Mouse (Mus musculus): ENCODE results near the gene Ros1. TPM values are rescaled to one million over a fixed set of nuclear protein-coding genes. Genes with fewer than 3 reads are reported as not detected.

Ros1 gene
- polyA plus RNA-seq, 1 experiment from 2014 or later: not detected

Small RNA genes lying within 50 kb of the gene (microRNA-seq; reads per million reads assigned to microRNA genes)
- not detected for gene Gm24084

Other genes starting within 250 kb of the Ros1 start
- gene Vgll2, start 172.7 kb downstream of the Ros1 start, polyA plus RNA-seq (2016; fragmentation: Nextera tagmentation; extraction: Ambion mirVana): 0.54 TPM in 1 of 2 replicates, not detected in the other
- 20.7 and 23.1 TPM in 2 replicates for gene Dcbld1, start 38.4 kb upstream of the Ros1 start, polyA plus RNA-seq (2016; fragmentation: Nextera tagmentation; extraction: Ambion mirVana)
- not detected in 2 replicates for gene Gm26741, start 163.5 kb upstream of the Ros1 start, polyA plus RNA-seq (2016; fragmentation: Nextera tagmentation; extraction: Ambion mirVana)
- 16.1 and 18.4 TPM in 2 replicates for gene Gopc, start 186.9 kb upstream of the Ros1 start, polyA plus RNA-seq (2016; fragmentation: Nextera tagmentation; extraction: Ambion mirVana)
- not detected in 2 replicates for gene Nepn, start 193.7 kb upstream of the Ros1 start, polyA plus RNA-seq (2016; fragmentation: Nextera tagmentation; extraction: Ambion mirVana)
- gene Nus1, start 222.3 kb upstream of the Ros1 start, polyA plus RNA-seq (2016; fragmentation: Nextera tagmentation; extraction: Ambion mirVana): 11.3 and 13.1 TPM in 2 replicates

Measured in midbrain, embryonic 10.5 days (tissue).